Mouse (Mus musculus): ENCODE results near the gene Sort1. TPM values are rescaled to one million over a fixed set of nuclear protein-coding genes. Genes with fewer than 3 reads are reported as not detected.

Gene Sort1
- polyA plus RNA-seq, 1 experiment from 2014 or later, result 12.4 TPM

- peaks cover 17% of the 10 kb centered on the region for H3K36me3 ChIP-seq
Observed at GRCm38 (mm10) chr3:108348376-108348775, 64.5 kb downstream of the Sort1 start.

GRCm38 (mm10) chr3:108355245-108355644, 71.4 kb downstream of the Sort1 start:
- H3K4me1 ChIP-seq, result no peaks in the 10 kb centered on the region
- no peaks in the 10 kb centered on the region for H3K9me3 ChIP-seq
- no peak overlapping the region for H3K4me3 ChIP-seq (replicated peaks)
- H3K27ac ChIP-seq, result no peak overlapping the region
- no peak overlapping the region for H3K9ac ChIP-seq
- H3K36me3 ChIP-seq, result peaks cover 15% of the 10 kb centered on the region
- H3K4me2 ChIP-seq, result no peak overlapping the region
- 79% methylated on average over 3 of the region's 3 CpGs for WGBS
- ATAC-seq (ENCODE audit: insufficient read depth, low FRiP score, low read depth), result no peak
- no peaks in the 10 kb centered on the region for H3K27me3 ChIP-seq (replicated peaks)

More at GRCm38 (mm10) chr3:108348376-108348775, 64.5 kb downstream of the Sort1 start:
- H3K27ac ChIP-seq, result no peak overlapping the region
- H3K4me1 ChIP-seq, result no peaks in the 10 kb centered on the region
- no peak for ATAC-seq (ENCODE audit: insufficient read depth, low FRiP score, low read depth)
- WGBS, result 85% methylated on average over 9 of the region's 9 CpGs
- H3K9me3 ChIP-seq, result no peaks in the 10 kb centered on the region
- H3K9ac ChIP-seq, result no peak overlapping the region
- no peak overlapping the region for H3K4me2 ChIP-seq
- no peaks in the 10 kb centered on the region for H3K27me3 ChIP-seq (replicated peaks)
- no peak overlapping the region for H3K4me3 ChIP-seq (replicated peaks)

- Histone ChIP-seq H3K9ac (no peak overlapping the region), H3K4me2 (no peak overlapping the region), H3K4me1 (peaks cover 4% of the 10 kb centered on the region), H3K27me3 (replicated peaks) (no peaks in the 10 kb centered on the region), H3K36me3 (peaks cover 6% of the 10 kb centered on the region; the same call in 1 of the 2 replicates), H3K4me3 (replicated peaks) (no peak overlapping the region), H3K27ac (no peak overlapping the region), H3K9me3 (no peaks in the 10 kb centered on the region)
- no peak for ATAC-seq (ENCODE audit: insufficient read depth, low FRiP score, low read depth)
- 86% methylated on average over 10 of the region's 10 CpGs for WGBS
Observed at GRCm38 (mm10) chr3:108357051-108357450, 73.2 kb downstream of the Sort1 start.

- no peaks in the 10 kb centered on the region for H3K9me3 ChIP-seq
- no peak overlapping the region for H3K4me3 ChIP-seq (replicated peaks)
- H3K27ac ChIP-seq, result no peak overlapping the region
- no peak overlapping the region for H3K4me2 ChIP-seq
- H3K27me3 ChIP-seq (replicated peaks), result no peaks in the 10 kb centered on the region
- peaks cover 4% of the 10 kb centered on the region for H3K4me1 ChIP-seq
- H3K9ac ChIP-seq, result no peak overlapping the region
- WGBS, result 71% methylated on average over 6 of the region's 6 CpGs
- peaks cover 4% of the 10 kb centered on the region; the same call in 1 of the 2 replicates for H3K36me3 ChIP-seq
- ATAC-seq (ENCODE audit: insufficient read depth, low FRiP score, low read depth), result no peak
Observed at GRCm38 (mm10) chr3:108358445-108358844, 74.6 kb downstream of the Sort1 start.

- ATAC-seq (ENCODE audit: insufficient read depth, low FRiP score, low read depth), result no peak
- Histone ChIP-seq H3K4me2 (no peak overlapping the region), H3K9me3 (no peaks in the 10 kb centered on the region), H3K4me3 (replicated peaks) (no peak overlapping the region), H3K9ac (no peak overlapping the region), H3K27ac (no peak overlapping the region), H3K27me3 (replicated peaks) (no peaks in the 10 kb centered on the region), H3K4me1 (peaks cover 4% of the 10 kb centered on the region), H3K36me3 (no peaks in the 10 kb centered on the region)
- WGBS, result 16% methylated on average over 7 of the region's 7 CpGs
Observed at GRCm38 (mm10) chr3:108360894-108361293, 77.0 kb downstream of the Sort1 start.

GRCm38 (mm10) chr3:108363626-108364025, 79.7 kb downstream of the Sort1 start:
- Histone ChIP-seq H3K9me3 (no peaks in the 10 kb centered on the region), H3K9ac (no peak overlapping the region), H3K27ac (no peak overlapping the region), H3K4me2 (no peak overlapping the region), H3K4me1 (peaks cover 4% of the 10 kb centered on the region), H3K36me3 (no peaks in the 10 kb centered on the region), H3K27me3 (replicated peaks) (no peaks in the 10 kb centered on the region), H3K4me3 (replicated peaks) (no peak overlapping the region)
- no peak for ATAC-seq (ENCODE audit: insufficient read depth, low FRiP score, low read depth)
- 70% methylated on average over 3 of the region's 3 CpGs for WGBS

- Histone ChIP-seq H3K4me2 (no peak within 1 kb of the TSS), H3K4me1 (peaks cover 4% of the 10 kb centered on the region), H3K9me3 (no peaks in the 10 kb centered on the region), H3K36me3 (no peaks in the 10 kb centered on the region), H3K27me3 (replicated peaks) (no peaks in the 10 kb centered on the region), H3K9ac (no peak within 1 kb of the TSS), H3K27ac (no peak within 1 kb of the TSS), H3K4me3 (replicated peaks) (no peak within 1 kb of the TSS)
- 0 out of 2 replicates have a peak, but pooled peaks have one; percentile 34 for ATAC-seq (ENCODE audit: insufficient read depth, low FRiP score, low read depth)
- 63% methylated on average over 9 of the region's 9 CpGs for WGBS
Observed at GRCm38 (mm10) chr3:108364270-108364995, 80.6 kb downstream of the Sort1 start, which contains the start of gene Mybphl. Mybphl (plus strand) TSS chr3:108364911.

- H3K4me2 ChIP-seq, result no peak overlapping the region
- H3K9me3 ChIP-seq, result no peaks in the 10 kb centered on the region
- no peak overlapping the region for H3K4me3 ChIP-seq (replicated peaks)
- H3K4me1 ChIP-seq, result no peaks in the 10 kb centered on the region
- WGBS, result 58% methylated on average over 9 of the region's 9 CpGs
- H3K27me3 ChIP-seq (replicated peaks), result no peaks in the 10 kb centered on the region
- no peak for ATAC-seq (ENCODE audit: insufficient read depth, low FRiP score, low read depth)
- no peaks in the 10 kb centered on the region for H3K36me3 ChIP-seq
- no peak overlapping the region for H3K27ac ChIP-seq
- no peak overlapping the region for H3K9ac ChIP-seq
Observed at GRCm38 (mm10) chr3:108367173-108367572, 83.3 kb downstream of the Sort1 start.

- Histone ChIP-seq H3K4me1 (0 out of 2 replicates have a peak, but pooled peaks cover under 1% of the 10 kb centered on the region), H3K36me3 (no peaks in the 10 kb centered on the region), H3K27me3 (replicated peaks) (no peaks in the 10 kb centered on the region), H3K27ac (no peak overlapping the region), H3K9ac (no peak overlapping the region), H3K4me3 (replicated peaks) (no peak overlapping the region), H3K9me3 (no peaks in the 10 kb centered on the region), H3K4me2 (no peak overlapping the region)
- ATAC-seq (ENCODE audit: insufficient read depth, low FRiP score, low read depth), result no peak
- 74% methylated on average over 3 of the region's 3 CpGs for WGBS
Observed at GRCm38 (mm10) chr3:108367828-108368227, 83.9 kb downstream of the Sort1 start.

GRCm38 (mm10) chr3:108368721-108369120, 84.8 kb downstream of the Sort1 start:
- Histone ChIP-seq H3K27me3 (replicated peaks) (no peaks in the 10 kb centered on the region), H3K36me3 (no peaks in the 10 kb centered on the region), H3K9ac (no peak overlapping the region), H3K4me1 (0 out of 2 replicates have a peak, but pooled peaks cover 5% of the 10 kb centered on the region), H3K4me2 (no peak overlapping the region), H3K4me3 (replicated peaks) (no peak overlapping the region), H3K27ac (no peak overlapping the region), H3K9me3 (no peaks in the 10 kb centered on the region)
- 79% methylated on average over 5 of the region's 5 CpGs for WGBS
- no peak for ATAC-seq (ENCODE audit: insufficient read depth, low FRiP score, low read depth)

- 0 out of 2 replicates have a peak overlapping the region, but pooled peaks have one; percentile 5 for H3K27ac ChIP-seq
- H3K9me3 ChIP-seq, result no peaks in the 10 kb centered on the region
- WGBS, result 48% methylated on average over 3 of the region's 3 CpGs
- no peak overlapping the region for H3K9ac ChIP-seq
- H3K4me2 ChIP-seq, result no peak overlapping the region
- no peak; the same call in 1 of the 2 replicates for ATAC-seq (ENCODE audit: insufficient read depth, low FRiP score, low read depth)
- H3K4me1 ChIP-seq, result 0 out of 2 replicates have a peak, but pooled peaks cover 5% of the 10 kb centered on the region
- no peak overlapping the region for H3K4me3 ChIP-seq (replicated peaks)
- no peaks in the 10 kb centered on the region for H3K27me3 ChIP-seq (replicated peaks)
- H3K36me3 ChIP-seq, result no peaks in the 10 kb centered on the region
Observed at GRCm38 (mm10) chr3:108372274-108372673, 88.4 kb downstream of the Sort1 start.

GRCm38 (mm10) chr3:108372691-108373090, 88.8 kb downstream of the Sort1 start:
- no peaks in the 10 kb centered on the region for H3K27me3 ChIP-seq (replicated peaks)
- 0 out of 2 replicates have a peak overlapping the region, but pooled peaks have one; percentile 5 for H3K27ac ChIP-seq
- H3K4me1 ChIP-seq, result 0 out of 2 replicates have a peak, but pooled peaks cover 5% of the 10 kb centered on the region
- no peaks in the 10 kb centered on the region for H3K9me3 ChIP-seq
- no peak; the same call in 1 of the 2 replicates for ATAC-seq (ENCODE audit: insufficient read depth, low FRiP score, low read depth)
- no peak overlapping the region for H3K9ac ChIP-seq
- WGBS, result 38% methylated on average over 3 of the region's 3 CpGs
- no peak overlapping the region for H3K4me2 ChIP-seq
- no peaks in the 10 kb centered on the region for H3K36me3 ChIP-seq
- no peak overlapping the region for H3K4me3 ChIP-seq (replicated peaks)
